Mouse (Mus musculus) adrenal gland, adult 10 weeks (tissue): ENCODE results near the gene Ppil6. TPM values are rescaled to one million over a fixed set of nuclear protein-coding genes. Genes with fewer than 3 reads are reported as not detected.

Source experiments
- polyA plus RNA-seq: library from polyadenylated mRNA; stranded (reverse); fragments of 350-450 nt; fragmentation: Illumina TruSeq; extraction: RNeasy Lipid Tissue Mini Kit (QIAGEN cat#74804); gene quantifications from one replicate; pipeline ENCODE4 v1.2.3, GENCODE M21; 2014; ENCODE audit warnings: low read depth, low replicate concordance

The Ppil6 gene
- polyA plus RNA-seq, result 2.1 TPM

GRCm38 (mm10) chr10:41489708-41490517 is at the start of gene Ppil6, which contains the start of gene Smpd2:
Ppil6 (plus strand) TSS chr10:41490439.
Smpd2 (minus strand) TSS chr10:41490369.

GRCm38 (mm10) chr10:41450137-41450670 is 40.0 kb upstream of the Ppil6 start, which contains the start of gene Zbtb24:
Zbtb24 (plus strand) TSS chr10:41450383.

GRCm38 (mm10) chr10:41476171-41477017 is 13.8 kb upstream of the Ppil6 start, which contains the start of gene Mical1:
Mical1 (plus strand) TSS chr10:41476314.

GRCm38 (mm10) chr10:41518981-41519618 is 28.9 kb downstream of the Ppil6 start, which contains the start of gene Cd164:
Cd164 (plus strand) TSS chr10:41519414.

Other genes starting within 250 kb of the Ppil6 start
- 26.7 TPM for gene Fig4, start 187.2 kb upstream of the Ppil6 start, polyA plus RNA-seq
- not detected for gene Ak9, start 186.5 kb upstream of the Ppil6 start, polyA plus RNA-seq
- 8.3 TPM for gene Zbtb24, start 40.1 kb upstream of the Ppil6 start, polyA plus RNA-seq
- gene Mical1, start 14.1 kb upstream of the Ppil6 start, polyA plus RNA-seq, result not detected
- gene Smpd2, start 70 bp upstream of the Ppil6 start, polyA plus RNA-seq, result 3.0 TPM
- 786 TPM for gene Cd164, start 29.0 kb downstream of the Ppil6 start, polyA plus RNA-seq
- 0.58 TPM for gene Ccdc162, start 226.2 kb downstream of the Ppil6 start, polyA plus RNA-seq